Mouse (Mus musculus) MEL (cell line): ENCODE measurements around the gene Slc29a1. TPM values are rescaled to one million over a fixed set of nuclear protein-coding genes. Genes with fewer than 3 reads are reported as not detected.

Source experiments
- DNase-seq: peaks from one replicate; pipeline ENCODE4 v3.0.0; 2011; ENCODE audit warnings: low read depth, low spot score
- H3K27ac ChIP-seq: 2 replicates; pipeline ENCODE4 v1.5.1; 2012; ENCODE audit warnings: low read depth, mild to moderate bottlenecking, control low read depth, low read length, moderate library complexity; ENCODE audit not compliant: control insufficient read depth
- H3K27me3 ChIP-seq, 2 experiments: fragments of 150-350 bp in 1 of 2; sonication (generic) in 1 of 2; 2 replicates each; pipeline ENCODE4 v1.6.1; 2012; ENCODE audit warnings: low read length in 2 of 2, mild to moderate bottlenecking in 2 of 2, improper control_type of control experiment in 1 of 2, moderate library complexity in 1 of 2; ENCODE audit not compliant: insufficient read depth in 2 of 2, control insufficient read depth in 1 of 2
- H3K36me3 ChIP-seq, 2 experiments: 2 replicates each; pipeline ENCODE4 v1.6.1; 2012 to 2014; ENCODE audit warnings: low read length in 2 of 2, improper control_type of control experiment in 1 of 2, inconsistent platforms in 1 of 2, mild to moderate bottlenecking in 1 of 2; ENCODE audit not compliant: insufficient read depth in 2 of 2, control insufficient read depth in 1 of 2
- H3K4me1 ChIP-seq, 2 experiments: fragments of 150-350 bp in 1 of 2; sonication (generic) in 1 of 2; 2 replicates each; pipeline ENCODE4 v1.6.1; 2012; ENCODE audit warnings: low read length in 2 of 2, improper control_type of control experiment in 1 of 2, mild to moderate bottlenecking in 1 of 2; ENCODE audit not compliant: insufficient read depth in 2 of 2, control insufficient read depth in 1 of 2
- H3K4me3 ChIP-seq, 2 experiments: fragments of 150-350 bp in 1 of 2; sonication (generic) in 1 of 2; 2 replicates each; pipeline ENCODE4 v1.5.1; 2012; ENCODE audit warnings: low read depth in 2 of 2, low read length in 2 of 2, mild to moderate bottlenecking in 2 of 2, moderate library complexity in 2 of 2, control low read depth in 1 of 2, improper control_type of control experiment in 1 of 2; ENCODE audit not compliant: control insufficient read depth in 1 of 2, insufficient read depth in 1 of 2
- H3K79me2 ChIP-seq: 2 replicates; pipeline ENCODE4 v1.6.1; 2012; ENCODE audit warnings: mild to moderate bottlenecking, low read length, moderate library complexity; ENCODE audit not compliant: control insufficient read depth, poor library complexity, insufficient read depth
- H3K9ac ChIP-seq: 2 replicates; pipeline ENCODE4 v1.6.1; 2012; ENCODE audit warnings: low read depth, mild to moderate bottlenecking, control low read depth, low read length, moderate library complexity; ENCODE audit not compliant: control insufficient read depth, poor library complexity, severe bottlenecking
- H3K9me3 ChIP-seq: fragments of 150-350 bp; sonication (generic); replicated peaks from 2 replicates; pipeline ENCODE4 v1.6.1; 2012; ENCODE audit warnings: mild to moderate bottlenecking, low read length, improper control_type of control experiment, moderate library complexity; ENCODE audit not compliant: insufficient read depth
- BHLHE40 ChIP-seq: IDR thresholded peaks from 2 replicates; pipeline ENCODE4 v1.6.1; 2012; ENCODE audit warnings: low read depth, mild to moderate bottlenecking, inconsistent platforms, low read length, improper control_type of control experiment, borderline replicate concordance
- E2F4 ChIP-seq: IDR thresholded peaks from 2 replicates; pipeline ENCODE4 v1.6.1; 2011; ENCODE audit warnings: low read depth, low read length, improper control_type of control experiment, borderline replicate concordance
- ELF1 ChIP-seq: IDR thresholded peaks from 2 replicates; pipeline ENCODE4 v1.6.1; 2014; ENCODE audit warnings: low read depth, mild to moderate bottlenecking, inconsistent platforms, low read length, improper control_type of control experiment, moderate library complexity
- EP300 ChIP-seq, 2 experiments: IDR thresholded peaks; 2 replicates each; pipeline ENCODE4 v1.6.1; 2011; ENCODE audit warnings: improper control_type of control experiment in 2 of 2, low read length in 2 of 2, low read depth in 1 of 2, mild to moderate bottlenecking in 1 of 2
- GABPA ChIP-seq: IDR thresholded peaks from 2 replicates; pipeline ENCODE4 v1.6.1; 2012; ENCODE audit warnings: low read depth, mild to moderate bottlenecking, inconsistent platforms, low read length, improper control_type of control experiment, moderate library complexity
- JUND ChIP-seq: IDR thresholded peaks from 2 replicates; pipeline ENCODE4 v1.6.1; 2011; ENCODE audit warnings: low read depth, mild to moderate bottlenecking, improper control_type of control experiment, low read length
- MAFK ChIP-seq: IDR thresholded peaks from 2 replicates; pipeline ENCODE4 v1.6.1; 2011; ENCODE audit warnings: low read depth, mild to moderate bottlenecking, low read length, improper control_type of control experiment, borderline replicate concordance
- MAX ChIP-seq: IDR thresholded peaks from 2 replicates; pipeline ENCODE4 v1.6.1; 2011; ENCODE audit warnings: low read length, improper control_type of control experiment
- MAZ ChIP-seq: IDR thresholded peaks from 2 replicates; pipeline ENCODE4 v1.6.1; 2012; ENCODE audit warnings: low read depth, mild to moderate bottlenecking, inconsistent platforms, low read length, improper control_type of control experiment
- MEF2A ChIP-seq: IDR thresholded peaks from 2 replicates; pipeline ENCODE4 v1.6.1; 2014; ENCODE audit warnings: low read depth, mild to moderate bottlenecking, inconsistent platforms, low read length, improper control_type of control experiment; ENCODE audit not compliant: poor library complexity, insufficient replicate concordance, severe bottlenecking; ENCODE audit errors: extremely low read depth
- MXI1 ChIP-seq: IDR thresholded peaks from 2 replicates; pipeline ENCODE4 v1.6.1; 2011; ENCODE audit warnings: mild to moderate bottlenecking, low read depth, low read length, improper control_type of control experiment
- MYC ChIP-seq: IDR thresholded peaks from 2 replicates; pipeline ENCODE4 v1.6.1; 2011; ENCODE audit warnings: low read depth, mild to moderate bottlenecking, low read length, improper control_type of control experiment, moderate library complexity
- POLR2A ChIP-seq, 2 experiments: IDR thresholded peaks; 2 replicates each; pipeline ENCODE4 v1.6.1; 2011 to 2012; ENCODE audit warnings: low read length in 2 of 2, mild to moderate bottlenecking in 2 of 2, control low read depth in 1 of 2, improper control_type of control experiment in 1 of 2, low read depth in 1 of 2, moderate library complexity in 1 of 2; ENCODE audit not compliant: control insufficient read depth in 1 of 2, insufficient read depth in 1 of 2, poor library complexity in 1 of 2
- POLR2AphosphoS2 ChIP-seq: IDR thresholded peaks from 2 replicates; pipeline ENCODE4 v1.6.1; 2011; ENCODE audit warnings: low read length, improper control_type of control experiment
- POLR2AphosphoS5 ChIP-seq: IDR thresholded peaks from 2 replicates; pipeline ENCODE4 v1.6.1; 2012; ENCODE audit warnings: low read depth, borderline replicate concordance, mild to moderate bottlenecking, inconsistent platforms, low read length, moderate library complexity, mixed read lengths
- RCOR1 ChIP-seq: IDR thresholded peaks from 2 replicates; pipeline ENCODE4 v1.6.1; 2012; ENCODE audit warnings: low read depth, mild to moderate bottlenecking, inconsistent platforms, low read length, improper control_type of control experiment
- SMC3 ChIP-seq: IDR thresholded peaks from 2 replicates; pipeline ENCODE4 v1.6.1; 2011; ENCODE audit warnings: low read depth, low read length, improper control_type of control experiment
- ZC3H11A ChIP-seq: IDR thresholded peaks from 2 replicates; pipeline ENCODE4 v1.6.1; 2012; ENCODE audit warnings: low read depth, mild to moderate bottlenecking, inconsistent platforms, low read length, improper control_type of control experiment
- ZMIZ1 ChIP-seq: IDR thresholded peaks from 2 replicates; pipeline ENCODE4 v1.6.1; 2012; ENCODE audit warnings: low read depth, mild to moderate bottlenecking, inconsistent platforms, low read length, improper control_type of control experiment, moderate library complexity
- polyA plus RNA-seq, 2 experiments: library from polyadenylated mRNA; stranded (reverse) in 1 of 2; unstranded in 1 of 2; fragments of >175 nt in 1 of 2; fragments of >200 nt in 1 of 2; gene quantifications; 2 replicates each; pipeline versions ENCODE4 v1.2.1 to v1.2.4; 2012; ENCODE audit warnings: low replicate concordance in 2 of 2, low read depth in 1 of 2; ENCODE audit not compliant: insufficient read length in 2 of 2, insufficient read depth in 1 of 2, missing spikeins in 1 of 2
- total RNA-seq: library from RNA; depleted of rRNA; stranded (reverse); fragments of 300-350 nt; gene quantifications from 2 replicates; pipeline ENCODE4 v1.2.3, GENCODE M21; 2012

Gene Slc29a1
- total and polyA plus RNA-seq, 3 experiments = 238 to 341 TPM; not detected in 1

GRCm38 (mm10) chr17:45568990-45569389, 30.4 kb downstream of the Slc29a1 start:
- peaks cover 51% of the 10 kb centered on the region for H3K79me2 ChIP-seq
- no peak for TF ChIP-seq BHLHE40
- TF ChIP-seq MAFK = no peak
- TF ChIP-seq POLR2AphosphoS2 = no peak
- no peak for TF ChIP-seq ZMIZ1
- no peak for TF ChIP-seq EP300 (IDR thresholded peaks at IDR 0.05; ENCODE audit: low read depth in 1 of 2, low read length in 2 of 2)
- no peak for TF ChIP-seq MEF2A
- no peak for TF ChIP-seq MAX
- TF ChIP-seq POLR2AphosphoS5 = no peak
- TF ChIP-seq MYC = peak; percentile 73; the same call in 1 of the 2 replicates
- no peak for TF ChIP-seq ZC3H11A
- no peak for TF ChIP-seq JUND
- TF ChIP-seq POLR2A (IDR thresholded peaks at IDR 0.05; ENCODE audit: control insufficient read depth in 1 of 2, insufficient read depth in 1 of 2, low read depth in 1 of 2, low read length in 2 of 2, poor library complexity in 1 of 2) = peak in 1 of 2 experiments; percentile 5; a peak in 1 of 4 replicates
- TF ChIP-seq E2F4 = no peak
- TF ChIP-seq, all 39 proteins: peak for 2
- Histone ChIP-seq H3K9me3 (no peaks in the 10 kb centered on the region), H3K4me1 (peaks cover 0 to 29% of the 10 kb centered on the region in 2 experiments; a peak in 2 of 4 replicates), H3K27ac (no peak overlapping the region), H3K27me3 (no peaks in the 10 kb centered on the region), H3K36me3 (peaks cover 25 to 28% of the 10 kb centered on the region in 2 experiments), H3K4me3 (no peak overlapping the region), H3K9ac (no peak overlapping the region)
- no peak for DNase-seq

GRCm38 (mm10) chr17:45567162-45567601, 32.2 kb downstream of the Slc29a1 start:
- peak; percentile 73 for DNase-seq
- Histone ChIP-seq H3K9ac (no peak overlapping the region), H3K36me3 (peaks cover 25 to 28% of the 10 kb centered on the region in 2 experiments), H3K27me3 (no peaks in the 10 kb centered on the region), H3K4me3 (no peak overlapping the region), H3K4me1 (peaks cover 0 to 29% of the 10 kb centered on the region in 2 experiments; a peak in 2 of 4 replicates), H3K79me2 (peaks cover 39% of the 10 kb centered on the region), H3K27ac (no peak overlapping the region), H3K9me3 (no peaks in the 10 kb centered on the region)
- TF ChIP-seq POLR2AphosphoS2 (peak; percentile 91), ELF1 (no peak), GABPA (no peak), ZMIZ1 (peak; percentile 86; the same call in 1 of the 2 replicates), RCOR1 (no peak), SMC3 (peak; percentile 24; the same call in 1 of the 2 replicates), MAZ (no peak), POLR2A (IDR thresholded peaks at IDR 0.05; ENCODE audit: control insufficient read depth in 1 of 2, insufficient read depth in 1 of 2, low read depth in 1 of 2, low read length in 2 of 2, poor library complexity in 1 of 2) (peak; percentile 38 to 87; a peak in 3 of 4 replicates), MXI1 (no peak)
